Mouse (Mus musculus) lung, postnatal 0 days (tissue): ENCODE data around the gene Dnm3.

Source experiments
- CTCF ChIP-seq: IDR thresholded peaks from 2 replicates; pipeline ENCODE4 v1.5.1; 2016; ENCODE audit warnings: antibody characterized with exemption, mild to moderate bottlenecking
- EP300 ChIP-seq: IDR thresholded peaks from 2 replicates; pipeline ENCODE4 v1.6.1; 2016; ENCODE audit warnings: antibody characterized with exemption, mild to moderate bottlenecking, control low read depth

- TF ChIP-seq CTCF: no peak
- TF ChIP-seq EP300: no peak
These were observed 344.8 kb downstream of the Dnm3 start for GRCm38 (mm10) chr1:162132908-162133641.
